Mouse (Mus musculus) spleen, postnatal 36 days (tissue): Measurements from ENCODE around the gene Sh2b3.
"Not testable (repeated sequence)": the region's sequence is repeated elsewhere in the genome, so short reads cannot be mapped to it uniquely, and the experiment has no call there.

Experiments
- DNase-seq, 2 experiments: peaks; one replicate each; pipeline ENCODE4 v3.0.0; 2022; ENCODE audit warnings: low spot score in 2 of 2, mixed read lengths in 1 of 2

The Sh2b3 gene

GRCm38 (mm10) chr5:121837441-121838340, at the start of gene Sh2b3:
TSS of gene Sh2b3 (minus strand) at chr5:121837646.
- peak; percentile 73 to 74 for DNase-seq

- DNase-seq: no peak
Observed at GRCm38 (mm10) chr5:121883356-121883755, 45.9 kb upstream of the Sh2b3 start.

- peak; percentile 16 to 17 for DNase-seq
Observed at GRCm38 (mm10) chr5:121879211-121879610, 41.8 kb upstream of the Sh2b3 start.

- no peak for DNase-seq
Observed at GRCm38 (mm10) chr5:121878703-121879102, 41.3 kb upstream of the Sh2b3 start.

- DNase-seq: no peak
Observed at GRCm38 (mm10) chr5:121876901-121877300, 39.5 kb upstream of the Sh2b3 start.

GRCm38 (mm10) chr5:121875041-121875440, 37.6 kb upstream of the Sh2b3 start:
- DNase-seq: no peak

- DNase-seq: peak in 1 of 2 experiments; percentile 27
Observed at GRCm38 (mm10) chr5:121872158-121872557, 34.7 kb upstream of the Sh2b3 start.

GRCm38 (mm10) chr5:121871515-121872030, 34.1 kb upstream of the Sh2b3 start:
- no peak for DNase-seq

GRCm38 (mm10) chr5:121870832-121871231, 33.4 kb upstream of the Sh2b3 start:
- DNase-seq: no peak

- no peak for DNase-seq
Observed at GRCm38 (mm10) chr5:121867963-121868362, 30.5 kb upstream of the Sh2b3 start.

GRCm38 (mm10) chr5:121864330-121864729, 26.9 kb upstream of the Sh2b3 start:
- DNase-seq: no peak

- DNase-seq: no peak
Observed at GRCm38 (mm10) chr5:121861964-121862363, 24.5 kb upstream of the Sh2b3 start.

- DNase-seq: no peak
Observed at GRCm38 (mm10) chr5:121858427-121858826, 21.0 kb upstream of the Sh2b3 start.

- DNase-seq: no peak
Observed at GRCm38 (mm10) chr5:121856740-121857139, 19.3 kb upstream of the Sh2b3 start.

GRCm38 (mm10) chr5:121854768-121855167, 17.3 kb upstream of the Sh2b3 start:
- no peak for DNase-seq

- DNase-seq: no peak
Observed at GRCm38 (mm10) chr5:121853368-121854051, 16.1 kb upstream of the Sh2b3 start.

GRCm38 (mm10) chr5:121849478-121850349, 12.3 kb upstream of the Sh2b3 start:
- DNase-seq: no peak

- peak; percentile 83 to 88 for DNase-seq
Observed at GRCm38 (mm10) chr5:121848743-121849142, 11.3 kb upstream of the Sh2b3 start, which contains the start of gene Pheta1. TSS of gene Pheta1 (plus strand) at chr5:121848984.

- no peak for DNase-seq
Observed at GRCm38 (mm10) chr5:121848035-121848519, 10.6 kb upstream of the Sh2b3 start.

GRCm38 (mm10) chr5:121847269-121847668, 9.8 kb upstream of the Sh2b3 start:
- not testable (repeated sequence) for DNase-seq

GRCm38 (mm10) chr5:121846322-121846721, 8.9 kb upstream of the Sh2b3 start:
- DNase-seq: no peak
